Mouse (Mus musculus): ENCODE measurements around the gene Rab3a. TPM values are rescaled to one million over a fixed set of nuclear protein-coding genes. Genes with fewer than 3 reads are reported as not detected.
A peak's percentile ranks its signal among the peaks of the same experiment; 100 is the strongest.

Gene Rab3a
- polyA plus RNA-seq, 1 experiment: 21.3 TPM

- H3K27ac ChIP-seq (replicated peaks; ENCODE audit: low read depth, low read length): peak within 1 kb of the TSS; percentile 92
These were observed 6.4 kb downstream of the Rab3a start, which contains the start of gene Mpv17l2 for GRCm38 (mm10) chr8:70760775-70761406. Gene Mpv17l2 (minus strand): TSS chr8:70760946.

GRCm38 (mm10) chr8:70762118-70762517, 7.6 kb downstream of the Rab3a start:
- Histone ChIP-seq H3K4me1 (ENCODE audit: control insufficient read depth, insufficient read depth, insufficient read length, low read length) (peaks cover 11% of the 10 kb centered on the region), H3K27ac (replicated peaks; ENCODE audit: low read depth, low read length) (0 out of 2 replicates have a peak overlapping the region, but pooled peaks have one; percentile 3), H3K4me3 (ENCODE audit: insufficient read depth, low read depth, low read length) (no peak overlapping the region)

More at GRCm38 (mm10) chr8:70760775-70761406, 6.4 kb downstream of the Rab3a start, which contains the start of gene Mpv17l2:
- Histone ChIP-seq H3K4me3 (ENCODE audit: insufficient read depth, low read depth, low read length) (peak within 1 kb of the TSS; percentile 70), H3K4me1 (ENCODE audit: control insufficient read depth, insufficient read depth, insufficient read length, low read length) (peaks cover 6% of the 10 kb centered on the region)

GRCm38 (mm10) chr8:70763354-70763753, 8.9 kb downstream of the Rab3a start:
- peaks cover 11% of the 10 kb centered on the region for H3K4me1 ChIP-seq (ENCODE audit: control insufficient read depth, insufficient read depth, insufficient read length, low read length)
- H3K27ac ChIP-seq (replicated peaks; ENCODE audit: low read depth, low read length): no peak overlapping the region
- no peak overlapping the region for H3K4me3 ChIP-seq (ENCODE audit: insufficient read depth, low read depth, low read length)

GRCm38 (mm10) chr8:70764026-70764425, 9.5 kb downstream of the Rab3a start:
- H3K27ac ChIP-seq (replicated peaks; ENCODE audit: low read depth, low read length): no peak overlapping the region
- peaks cover 11% of the 10 kb centered on the region for H3K4me1 ChIP-seq (ENCODE audit: control insufficient read depth, insufficient read depth, insufficient read length, low read length)
- H3K4me3 ChIP-seq (ENCODE audit: insufficient read depth, low read depth, low read length): no peak overlapping the region

DNA sequence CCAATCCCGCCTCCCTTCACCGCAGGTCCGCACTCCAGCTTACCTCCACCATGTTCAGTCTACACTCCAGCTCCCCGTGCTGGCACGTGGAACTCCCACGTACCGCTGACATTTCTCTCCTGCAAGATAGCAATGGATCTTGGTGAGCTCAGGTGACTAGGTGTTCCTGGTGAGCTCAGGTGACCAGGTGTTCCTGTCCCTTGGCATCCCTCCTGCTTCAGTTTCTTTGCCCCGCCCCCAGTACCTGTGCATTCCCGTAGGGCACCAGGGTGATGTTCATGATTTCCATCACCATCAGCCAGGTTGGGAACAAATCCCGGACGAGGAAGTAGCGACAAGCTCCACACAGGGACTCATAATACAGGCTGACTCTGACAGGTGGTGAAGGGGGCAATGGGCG, 10.2 kb downstream of the Rab3a start:
- peaks cover 11% of the 10 kb centered on the region for H3K4me1 ChIP-seq (ENCODE audit: control insufficient read depth, insufficient read depth, insufficient read length, low read length)

GRCm38 (mm10) chr8:70765329-70765728, 10.8 kb downstream of the Rab3a start:
- Histone ChIP-seq H3K4me3 (ENCODE audit: insufficient read depth, low read depth, low read length) (0 out of 2 replicates have a peak overlapping the region, but pooled peaks have one; percentile 6), H3K4me1 (ENCODE audit: control insufficient read depth, insufficient read depth, insufficient read length, low read length) (peaks cover 7% of the 10 kb centered on the region), H3K27ac (replicated peaks; ENCODE audit: low read depth, low read length) (no peak overlapping the region)

More for the DNA sequence above, 10.2 kb downstream of the Rab3a start:
- Histone ChIP-seq H3K4me3 (ENCODE audit: insufficient read depth, low read depth, low read length) (no peak overlapping the region), H3K27ac (replicated peaks; ENCODE audit: low read depth, low read length) (no peak overlapping the region)

GRCm38 (mm10) chr8:70765838-70766570, 11.5 kb downstream of the Rab3a start:
- peak overlapping the region; percentile 41; the same call in 1 of the 2 replicates for H3K27ac ChIP-seq (replicated peaks; ENCODE audit: low read depth, low read length)
- peak overlapping the region; percentile 54 for H3K4me3 ChIP-seq (ENCODE audit: insufficient read depth, low read depth, low read length)

GRCm38 (mm10) chr8:70766571-70767440, 12.3 kb downstream of the Rab3a start:
- Histone ChIP-seq H3K27ac (replicated peaks; ENCODE audit: low read depth, low read length) (peak overlapping the region; percentile 41), H3K4me1 (ENCODE audit: control insufficient read depth, insufficient read depth, insufficient read length, low read length) (peaks cover 5% of the 10 kb centered on the region), H3K4me3 (ENCODE audit: insufficient read depth, low read depth, low read length) (peak overlapping the region; percentile 54)

More at GRCm38 (mm10) chr8:70765838-70766570, 11.5 kb downstream of the Rab3a start:
- peaks cover 7% of the 10 kb centered on the region for H3K4me1 ChIP-seq (ENCODE audit: control insufficient read depth, insufficient read depth, insufficient read length, low read length)

DNA sequence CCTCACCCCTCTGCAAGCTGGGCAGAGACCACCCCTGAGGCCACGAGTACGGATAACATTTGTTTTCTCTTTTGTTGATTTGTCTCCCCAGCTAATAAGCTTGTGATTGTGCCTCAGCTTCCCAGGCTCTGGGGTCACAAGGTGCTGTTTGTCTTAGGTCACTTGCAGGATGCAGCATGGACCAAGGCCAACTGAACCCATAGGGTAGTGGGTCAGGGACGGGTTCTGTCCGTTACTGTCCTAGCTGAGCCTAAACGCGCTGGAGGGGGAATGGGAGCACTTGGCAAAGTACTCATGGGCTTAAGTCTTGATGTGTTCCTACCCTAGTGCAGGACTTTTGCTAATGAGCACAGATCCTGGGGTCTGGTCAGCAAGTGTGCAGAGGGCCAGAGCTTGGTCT, 13.0 kb downstream of the Rab3a start:
- peak overlapping the region; percentile 32 for H3K27ac ChIP-seq (replicated peaks; ENCODE audit: low read depth, low read length)
- H3K4me1 ChIP-seq (ENCODE audit: control insufficient read depth, insufficient read depth, insufficient read length, low read length): peaks cover 5% of the 10 kb centered on the region
- no peak overlapping the region for H3K4me3 ChIP-seq (ENCODE audit: insufficient read depth, low read depth, low read length)

GRCm38 (mm10) chr8:70768231-70768776, 13.8 kb downstream of the Rab3a start:
- H3K27ac ChIP-seq (replicated peaks; ENCODE audit: low read depth, low read length): peak overlapping the region; percentile 32; the same call in 1 of the 2 replicates
- peaks cover 5% of the 10 kb centered on the region for H3K4me1 ChIP-seq (ENCODE audit: control insufficient read depth, insufficient read depth, insufficient read length, low read length)
- no peak overlapping the region for H3K4me3 ChIP-seq (ENCODE audit: insufficient read depth, low read depth, low read length)

- H3K4me3 ChIP-seq (ENCODE audit: insufficient read depth, low read depth, low read length): no peak overlapping the region
- H3K27ac ChIP-seq (replicated peaks; ENCODE audit: low read depth, low read length): no peak overlapping the region
- H3K4me1 ChIP-seq (ENCODE audit: control insufficient read depth, insufficient read depth, insufficient read length, low read length): peaks cover 6% of the 10 kb centered on the region
These were observed 14.5 kb downstream of the Rab3a start for GRCm38 (mm10) chr8:70768956-70769355.

DNA sequence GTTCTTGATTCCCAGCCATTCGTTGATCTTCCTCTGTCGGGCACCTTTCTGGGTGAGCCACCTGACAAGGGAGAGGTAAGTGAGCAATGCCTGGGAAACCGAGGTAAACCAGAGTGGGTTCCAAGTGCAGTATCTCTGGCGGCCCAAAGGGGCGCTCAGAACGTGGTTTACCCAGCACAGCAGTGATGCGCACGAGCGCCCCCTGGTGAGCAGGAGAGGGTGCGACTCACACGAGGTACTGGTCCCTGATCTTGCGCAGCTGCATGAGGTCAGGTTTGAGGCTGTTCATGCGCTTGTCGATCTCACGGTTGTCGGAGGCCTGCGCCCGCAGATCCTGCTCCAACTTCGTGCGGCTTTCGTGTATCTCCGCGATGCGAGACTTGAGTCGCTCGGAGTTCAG, 14.9 kb downstream of the Rab3a start:
- H3K4me1 ChIP-seq (ENCODE audit: control insufficient read depth, insufficient read depth, insufficient read length, low read length): peaks cover 8% of the 10 kb centered on the region
- H3K4me3 ChIP-seq (ENCODE audit: insufficient read depth, low read depth, low read length): no peak overlapping the region
- no peak overlapping the region for H3K27ac ChIP-seq (replicated peaks; ENCODE audit: low read depth, low read length)

GRCm38 (mm10) chr8:70769858-70770257, 15.4 kb downstream of the Rab3a start:
- H3K27ac ChIP-seq (replicated peaks; ENCODE audit: low read depth, low read length): no peak overlapping the region
- peaks cover 8% of the 10 kb centered on the region for H3K4me1 ChIP-seq (ENCODE audit: control insufficient read depth, insufficient read depth, insufficient read length, low read length)
- H3K4me3 ChIP-seq (ENCODE audit: insufficient read depth, low read depth, low read length): no peak overlapping the region

DNA sequence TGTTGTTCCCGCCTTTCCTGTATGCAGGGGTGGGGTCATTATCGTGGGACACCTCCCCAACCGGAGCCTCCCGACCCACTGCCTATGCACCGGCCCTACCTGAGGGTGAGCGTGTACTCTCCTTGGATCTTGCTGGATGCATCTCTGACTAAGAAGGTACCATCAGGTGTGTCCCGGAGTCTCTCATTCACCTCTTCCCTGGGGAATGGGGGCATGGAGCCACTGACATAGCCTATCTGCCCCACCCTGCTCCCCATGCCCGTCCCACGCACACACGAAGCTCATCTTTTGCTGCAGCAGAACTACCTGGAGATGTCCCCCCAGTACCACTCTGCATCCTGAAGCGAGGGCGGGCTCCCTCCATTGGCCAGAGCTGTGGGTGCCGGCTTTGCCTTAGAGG, 16.3 kb downstream of the Rab3a start:
- Histone ChIP-seq H3K4me3 (ENCODE audit: insufficient read depth, low read depth, low read length) (no peak overlapping the region), H3K4me1 (ENCODE audit: control insufficient read depth, insufficient read depth, insufficient read length, low read length) (peaks cover 16% of the 10 kb centered on the region), H3K27ac (replicated peaks; ENCODE audit: low read depth, low read length) (no peak overlapping the region)
